ENCODE assay signal across 19 mouse cellular contexts in genomic region chr10:108048426-108048825, GRCm38 (mm10).
DNase-seq lines count a peak whose midpoint lies in the region; ATAC-seq and TF ChIP-seq lines count a peak whose summit lies in the region.
"Had no signal": no experiment of that assay in that cellular context is flagged by ENCODE, and none has a peak within 500 bp of the region (broad histone marks: within the 10 kb centered on the region; RNA-seq: fewer than 3 reads in every experiment).

No protein-coding gene starts in this region.

- no peak for TF ChIP-seq CTCF in lung, postnatal 0 days (IDR thresholded peaks at IDR 0.05)
- TF ChIP-seq CTCF in lung, adult 2 months (IDR thresholded peaks at IDR 0.05; ENCODE audit: insufficient read depth, low read length) = no peak

- no peak overlapping the region for H3K9ac ChIP-seq in lung, postnatal 0 days (replicated peaks; ENCODE audit: low read depth)

- H3K4me2 ChIP-seq in lung, postnatal 0 days (replicated peaks; ENCODE audit: low read depth, low read length) = no peak overlapping the region

- TF ChIP-seq EP300 in lung, postnatal 0 days (IDR thresholded peaks at IDR 0.05) = peak; percentile 43; the same call in 1 of the 2 replicates

- no peaks in the 10 kb centered on the region for H3K4me1 ChIP-seq in lung, postnatal 0 days (ENCODE audit: insufficient read depth, low read depth, low read length)
- no peaks in the 10 kb centered on the region for H3K4me1 ChIP-seq in lung, adult 2 months (ENCODE audit: control insufficient read depth, insufficient read depth, low read length)

- H3K4me3 ChIP-seq in lung, postnatal 0 days (ENCODE audit: low read depth, low read length) = no peak overlapping the region
- H3K4me3 ChIP-seq in lung, adult 2 months (replicated peaks; ENCODE audit: extremely low read depth, low read depth, low read length) = no peak overlapping the region

- H3K9me3 ChIP-seq in lung, postnatal 0 days (ENCODE audit: low read length) = no peaks in the 10 kb centered on the region
- H3K9me3 ChIP-seq: G1E had no signal

- no peak overlapping the region for H3K27ac ChIP-seq in lung, postnatal 0 days (ENCODE audit: low read length)

- no peaks in the 10 kb centered on the region for H3K27me3 ChIP-seq in lung, postnatal 0 days (replicated peaks; ENCODE audit: insufficient read depth, low read length)
- H3K27me3 ChIP-seq: CH12.LX, Patski had no signal

- ATAC-seq in lung, postnatal 0 days = peak; percentile 73
- ATAC-seq: activated CD4-positive, CD25-positive, alpha-beta regulatory T cell, adult 4 months; CD4-positive, CD25-positive, alpha-beta regulatory T cell, adult 4 months; Patski had no signal

- no peaks in the 10 kb centered on the region for H3K36me3 ChIP-seq in lung, postnatal 0 days (ENCODE audit: insufficient read depth, low read length)
- H3K36me3 ChIP-seq: G1E had no signal

- DNase-seq in lung, postnatal 0 days (ENCODE audit: low spot score) = peak; percentile 54
- DNase-seq in lung, postnatal 14 days = no peak
- DNase-seq in lung, postnatal 36 days = peak; percentile 6
- DNase-seq in lung, adult 2 months = no peak
- DNase-seq: adrenal gland, adult 2 months; adrenal gland, adult 8-10 months; adrenal gland, postnatal 10 days; adrenal gland, postnatal 14 days; adrenal gland, postnatal 25 days; adrenal gland, postnatal 36 days; B cell, adult 2 months; cerebellum, adult 11 months; cerebellum, adult 11-12 months; cerebellum, adult 18-20 months had no signal

- 54% methylated on average over 2 of the region's 2 CpGs for WGBS in lung, postnatal 0 days
- WGBS in lung, adult 2 months = 69% methylated on average over 2 of the region's 2 CpGs

- TF ChIP-seq POLR2A in lung, adult 2 months (IDR thresholded peaks at IDR 0.05; ENCODE audit: borderline replicate concordance, extremely low read depth, low read depth, low read length) = no peak

Comparison
In these comparisons a context has a peak if more than half of its experiments do, and no peak if none do; other contexts are left out.
1. DNase-seq: peak in lung, postnatal 0 days (single experiment) and lung, postnatal 36 days (single experiment); none in lung, postnatal 14 days (single experiment) and lung, adult 2 months (single experiment).